In genomic region chr5:91961370-91961769, GRCm38 (mm10) we compare ENCODE assay signal across 8 mouse cellular contexts. TPM values are rescaled to one million over a fixed set of nuclear protein-coding genes. Genes with fewer than 3 reads are reported as not detected.
DNase-seq lines count a peak whose midpoint lies in the region; ATAC-seq lines count a peak whose summit lies in the region.

No protein-coding gene starts in this region.

- peak overlapping the region; percentile 63 for H3K4me2 ChIP-seq in intestine, embryonic 16.5 days (ENCODE audit: low read depth, low read length)

- DNase-seq in retina, embryonic 14.5 days (ENCODE audit: low spot score): peak; percentile 5
- DNase-seq in retina, postnatal 1 day: no peak
- DNase-seq in fat pad, adult 2 months (ENCODE audit: extremely low read depth, low read depth, low spot score): peak; percentile 25
- no peak for DNase-seq in right cerebral cortex, postnatal 14 days
- DNase-seq in right cerebral cortex, postnatal 25 days: no peak

- no peaks in the 10 kb centered on the region for H3K9me3 ChIP-seq in intestine, embryonic 16.5 days (ENCODE audit: control insufficient read depth, low read length)

- H3K79me2 ChIP-seq in macrophage (ENCODE audit: inconsistent target): peaks cover 55% of the 10 kb centered on the region

- H3K36me3 ChIP-seq in intestine, embryonic 16.5 days (ENCODE audit: control insufficient read depth, insufficient read depth, low read length): peaks cover 6% of the 10 kb centered on the region; the same call in 1 of the 2 replicates
- H3K36me3 ChIP-seq in macrophage (ENCODE audit: inconsistent target): peaks cover 14% of the 10 kb centered on the region; the same call in 1 of the 2 replicates

- ATAC-seq in intestine, embryonic 16.5 days: peak; percentile 55
- no peak for ATAC-seq in frontal cortex, adult (ENCODE audit: low TSS enrichment)

- peaks cover 14% of the 10 kb centered on the region for H3K4me1 ChIP-seq in intestine, embryonic 16.5 days (ENCODE audit: control insufficient read depth, insufficient read depth, low read length)

- peak overlapping the region; percentile 89; the same call in 1 of the 2 replicates for H3K9ac ChIP-seq in intestine, embryonic 16.5 days (ENCODE audit: low read depth, low read length)

- 64% methylated on average over 1 of the region's 1 CpGs for WGBS in intestine, embryonic 16.5 days
- WGBS in macrophage (ENCODE audit: missing documents): 75% methylated on average over 1 of the region's 1 CpGs

- peak overlapping the region; percentile 70 for H3K27ac ChIP-seq in intestine, embryonic 16.5 days (ENCODE audit: low read length)
- H3K27ac ChIP-seq in macrophage: peak overlapping the region; percentile 98

- no peaks in the 10 kb centered on the region for H3K27me3 ChIP-seq in intestine, embryonic 16.5 days (replicated peaks; ENCODE audit: control insufficient read depth, insufficient read depth, low read length)

- H3K4me3 ChIP-seq in intestine, embryonic 16.5 days (ENCODE audit: low read length): peak overlapping the region; percentile 74
- H3K4me3 ChIP-seq in macrophage (ENCODE audit: inconsistent target): peak overlapping the region; percentile 65

RNA-seq across cellular contexts. Expression of gene Rchy1, which starts 1.5 kb away (rescaled TPM):
- 75.1 and 77.3 TPM in 2 replicates for polyA plus RNA-seq in intestine, embryonic 16.5 days (2015; fragmentation: Nextera tagmentation; extraction: Ambion mirVana)
- total RNA-seq in macrophage (2018; cell fraction: chromatin; rRNA removed): 100 to 1,000 TPM in 4 of 26 experiments, 10 to 100 TPM in 22; 20.6 to 128 (median 84.2) TPM
- 10 to 100 TPM; 17.0 to 41.2 (median 25.5) TPM for total RNA-seq in macrophage (2018; cell fraction: cytosol; rRNA removed)
- total RNA-seq in macrophage (2018; cell fraction: nucleus; rRNA removed): 100 to 1,000 TPM in 2 of 26 experiments, 10 to 100 TPM in 24; 21.8 to 115 (median 62.4) TPM
- 30.9 to 38.2 TPM (median 33.5 TPM) in 3 replicates for polyA plus RNA-seq in macrophage (2018)

RNA-seq across cellular contexts. Expression of gene Odaph, which starts 25.9 kb away (rescaled TPM):
- not detected in 2 replicates for polyA plus RNA-seq in intestine, embryonic 16.5 days (2015; fragmentation: Nextera tagmentation; extraction: Ambion mirVana)
- not detected for total RNA-seq in macrophage (2018; cell fraction: chromatin; rRNA removed)
- not detected for total RNA-seq in macrophage (2018; cell fraction: cytosol; rRNA removed)
- total RNA-seq in macrophage (2018; cell fraction: nucleus; rRNA removed): under 1 TPM in 1 of 26 experiments, not detected in 25; 0.28 TPM
- polyA plus RNA-seq in macrophage (2018): not detected in 3 replicates

Comparison
In these comparisons a context has a peak if more than half of its experiments do, and no peak if none do; other contexts are left out.
1. DNase-seq: peak in retina, embryonic 14.5 days (single experiment) and fat pad, adult 2 months (single experiment); none in retina, postnatal 1 day (single experiment), right cerebral cortex, postnatal 14 days (single experiment) and right cerebral cortex, postnatal 25 days (single experiment).